Mouse (Mus musculus) neural tube, embryonic 14.5 days (tissue): Measurements from ENCODE around the gene Emg1. TPM values are rescaled to one million over a fixed set of nuclear protein-coding genes. Genes with fewer than 3 reads are reported as not detected.
"Not testable (repeated sequence)": the region's sequence is repeated elsewhere in the genome, so short reads cannot be mapped to it uniquely, and the experiment has no call there.

ENCODE experiments used
- ATAC-seq: fragments of 200-750 bp; cut with Nextera tagmentation; 2 replicates; pipeline ENCODE4 v1.8.0; 2017; ENCODE audit warnings: low read depth, mild to moderate bottlenecking, moderate TSS enrichment, moderate library complexity
- H3K27ac ChIP-seq: fragments of 300-500 bp; sonication (generic); 2 replicates; pipeline ENCODE4 v1.5.1; 2014; ENCODE audit warnings: low read depth, mild to moderate bottlenecking, control low read depth, low read length, moderate library complexity, mixed read lengths
- H3K27me3 ChIP-seq: fragments of 300-500 bp; sonication (generic); 2 replicates; pipeline ENCODE4 v1.6.1; 2014; ENCODE audit warnings: low read length; ENCODE audit not compliant: control insufficient read depth, insufficient read depth
- H3K36me3 ChIP-seq: fragments of 300-500 bp; sonication (generic); 2 replicates; pipeline ENCODE4 v1.6.1; 2014; ENCODE audit warnings: low read length, mixed read lengths; ENCODE audit not compliant: control insufficient read depth, insufficient read depth
- H3K4me1 ChIP-seq: fragments of 300-500 bp; sonication (generic); 2 replicates; pipeline ENCODE4 v1.6.1; 2014; ENCODE audit warnings: low read length; ENCODE audit not compliant: control insufficient read depth, insufficient read depth
- H3K4me2 ChIP-seq: fragments of 300-500 bp; sonication (generic); 2 replicates; pipeline ENCODE4 v1.6.1; 2014; ENCODE audit warnings: mild to moderate bottlenecking, low read depth, low read length, control low read depth
- H3K4me3 ChIP-seq: fragments of 300-500 bp; sonication (generic); 2 replicates; pipeline ENCODE4 v1.5.1; 2014; ENCODE audit warnings: low read depth, low read length, control low read depth, mixed read lengths
- H3K9ac ChIP-seq: fragments of 300-500 bp; sonication (generic); replicated peaks from 2 replicates; pipeline ENCODE4 v1.6.1; 2014; ENCODE audit warnings: low read depth, mild to moderate bottlenecking, control low read depth, low read length, mixed read lengths
- H3K9me3 ChIP-seq: fragments of 300-500 bp; sonication (generic); 2 replicates; pipeline ENCODE4 v1.6.1; 2016; ENCODE audit warnings: low read length; ENCODE audit not compliant: control insufficient read depth
- WGBS: fragments of 180-500 bp; shearing (Covaris S2); extraction: QIAGEN DNeasy Blood & Tissue Kit; methylation state at CpG from one replicate; pipeline ENCODE4 v1.1.7; 2014; 5-methylcytosine and 5-hydroxymethylcytosine counted together
- polyA plus RNA-seq: library from polyadenylated mRNA; unstranded; fragments of >200 nt; fragmentation: Nextera tagmentation; extraction: Ambion mirVana; gene quantifications from 2 replicates; pipeline ENCODE4 v1.2.1, GENCODE M21; 2014

Emg1 gene
- polyA plus RNA-seq, 1 experiment from 2014 or later = 94.2 TPM

- Histone ChIP-seq H3K27me3 (no peaks in the 10 kb centered on the region), H3K36me3 (no peaks in the 10 kb centered on the region), H3K9ac (no peak overlapping the region), H3K4me3 (no peak overlapping the region), H3K9me3 (no peaks in the 10 kb centered on the region), H3K4me1 (peaks cover 3% of the 10 kb centered on the region; the same call in 1 of the 2 replicates), H3K27ac (no peak overlapping the region), H3K4me2 (no peak overlapping the region)
- ATAC-seq = no peak
- WGBS = 83% methylated on average over 15 of the region's 15 CpGs
Observed at GRCm38 (mm10) chr6:124693243-124693981, 18.6 kb downstream of the Emg1 start.

- H3K9ac ChIP-seq = no peak overlapping the region
- ATAC-seq = no peak
- no peaks in the 10 kb centered on the region for H3K36me3 ChIP-seq
- no peaks in the 10 kb centered on the region for H3K27me3 ChIP-seq
- H3K4me2 ChIP-seq = no peak overlapping the region
- H3K9me3 ChIP-seq = no peaks in the 10 kb centered on the region
- WGBS = 98% methylated on average over 3 of the region's 3 CpGs
- H3K27ac ChIP-seq = no peak overlapping the region
- H3K4me3 ChIP-seq = no peak overlapping the region
- peaks cover 3% of the 10 kb centered on the region; the same call in 1 of the 2 replicates for H3K4me1 ChIP-seq
Observed at GRCm38 (mm10) chr6:124690517-124690916, 21.5 kb downstream of the Emg1 start.

DNA sequence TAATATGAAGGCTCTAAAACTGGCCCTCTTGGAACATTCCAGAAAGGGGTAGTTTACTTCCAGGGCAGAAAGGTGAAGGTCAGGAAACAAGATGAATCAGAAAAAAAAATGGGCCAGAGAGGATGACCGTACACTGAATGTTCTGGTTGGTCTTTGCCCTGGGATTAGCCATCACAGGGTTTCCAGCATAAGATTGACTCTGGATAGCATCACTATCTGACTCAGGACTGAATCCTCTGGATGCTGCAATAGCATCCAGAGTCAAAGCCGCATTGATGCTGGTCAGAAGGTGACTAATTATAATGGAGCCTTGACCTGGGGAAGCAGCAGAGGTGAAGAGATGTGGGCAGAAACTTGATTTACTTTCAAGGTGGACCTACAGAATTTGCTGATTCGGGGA is 23.0 kb downstream of the Emg1 start:
- H3K36me3 ChIP-seq = no peaks in the 10 kb centered on the region
- 98% methylated on average over 3 of the region's 3 CpGs for WGBS
- no peak overlapping the region for H3K4me2 ChIP-seq
- no peaks in the 10 kb centered on the region for H3K27me3 ChIP-seq
- no peak overlapping the region for H3K9ac ChIP-seq
- no peak for ATAC-seq
- no peak overlapping the region for H3K27ac ChIP-seq
- no peaks in the 10 kb centered on the region for H3K9me3 ChIP-seq
- peaks cover 2% of the 10 kb centered on the region; the same call in 1 of the 2 replicates for H3K4me1 ChIP-seq
- H3K4me3 ChIP-seq = no peak overlapping the region

GRCm38 (mm10) chr6:124688151-124688758 is 23.7 kb downstream of the Emg1 start:
- no peaks in the 10 kb centered on the region for H3K36me3 ChIP-seq
- no peaks in the 10 kb centered on the region for H3K9me3 ChIP-seq
- no peak for ATAC-seq
- H3K27ac ChIP-seq = no peak overlapping the region
- no peak overlapping the region for H3K4me2 ChIP-seq
- H3K4me3 ChIP-seq = no peak overlapping the region
- no peaks in the 10 kb centered on the region for H3K27me3 ChIP-seq
- WGBS = 87% methylated on average over 8 of the region's 8 CpGs
- H3K4me1 ChIP-seq = no peaks in the 10 kb centered on the region
- no peak overlapping the region for H3K9ac ChIP-seq

DNA sequence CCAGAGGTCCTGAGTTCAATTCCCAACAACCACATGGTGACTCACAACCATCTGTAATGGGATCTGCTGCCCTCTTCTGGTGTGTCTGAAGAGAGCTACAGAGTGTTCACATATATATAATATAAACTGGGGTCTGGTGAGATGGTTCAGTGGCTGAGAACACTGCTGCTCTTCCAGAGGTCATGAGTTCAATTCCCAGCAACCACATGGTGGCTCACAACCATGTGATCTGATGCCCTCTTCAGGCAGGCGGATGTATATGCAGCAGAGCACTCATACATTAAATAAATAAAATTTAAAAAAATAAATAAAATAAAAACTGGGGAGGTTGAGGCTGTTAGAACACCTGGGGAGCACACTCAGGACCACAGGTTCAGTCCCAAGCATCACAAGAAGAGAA is 25.3 kb downstream of the Emg1 start:
- H3K27ac ChIP-seq = not testable (repeated sequence)

GRCm38 (mm10) chr6:124685606-124686386 is 26.2 kb downstream of the Emg1 start:
- H3K4me1 ChIP-seq = no peaks in the 10 kb centered on the region
- no peak overlapping the region for H3K9ac ChIP-seq
- 78% methylated on average over 12 of the region's 12 CpGs for WGBS
- H3K4me2 ChIP-seq = no peak overlapping the region
- no peaks in the 10 kb centered on the region for H3K36me3 ChIP-seq
- H3K27ac ChIP-seq = no peak overlapping the region
- H3K9me3 ChIP-seq = no peaks in the 10 kb centered on the region
- no peaks in the 10 kb centered on the region for H3K27me3 ChIP-seq
- H3K4me3 ChIP-seq = no peak overlapping the region
- ATAC-seq = no peak

More for the DNA sequence above, 25.3 kb downstream of the Emg1 start:
- not testable (repeated sequence) for H3K27me3 ChIP-seq, H3K9ac ChIP-seq, H3K36me3 ChIP-seq, H3K4me2 ChIP-seq, H3K4me3 ChIP-seq, ATAC-seq, H3K9me3 ChIP-seq, H3K4me1 ChIP-seq
- WGBS = 93% methylated on average over 1 of the region's 1 CpGs

DNA sequence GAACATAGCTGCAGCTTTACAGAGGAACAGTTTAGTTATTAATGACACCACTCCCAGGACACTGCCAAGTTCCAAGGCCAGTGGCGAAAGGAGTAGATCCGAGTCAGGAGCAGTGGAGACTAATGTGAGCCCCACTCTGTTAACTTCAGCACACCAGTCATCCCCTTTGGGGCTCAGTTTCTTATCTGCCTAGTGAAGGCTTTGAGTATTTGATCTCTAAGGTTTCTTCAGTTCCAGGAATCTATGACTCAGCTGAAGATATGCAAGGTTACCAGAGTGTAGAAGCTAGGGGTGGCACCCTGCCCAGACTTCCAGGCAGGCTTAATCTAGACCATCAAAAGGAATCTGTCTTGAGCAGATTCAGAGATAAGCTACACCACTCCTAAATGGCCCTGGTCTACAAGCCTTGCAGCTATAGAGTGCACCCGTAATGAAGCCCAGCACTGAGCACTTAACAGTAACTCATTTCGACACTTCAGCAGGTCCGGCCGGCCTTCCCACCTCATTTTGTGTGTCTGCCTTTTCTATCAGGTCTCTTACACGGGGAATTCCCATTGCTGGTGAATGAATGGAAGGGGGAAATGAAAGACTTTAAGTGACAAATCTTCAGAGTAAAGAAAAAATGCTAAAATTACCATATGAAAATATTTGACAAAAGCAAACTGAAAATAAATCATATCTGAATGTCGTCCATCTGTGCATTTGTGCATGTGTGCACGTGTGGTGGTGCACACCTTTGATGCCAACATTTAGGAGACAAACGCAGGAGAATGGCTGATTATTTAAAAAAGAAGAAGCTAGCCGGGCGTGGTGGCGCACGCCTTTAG is 28.2 kb downstream of the Emg1 start:
- Histone ChIP-seq H3K4me3 (no peak overlapping the region), H3K36me3 (no peaks in the 10 kb centered on the region), H3K27ac (no peak overlapping the region), H3K27me3 (no peaks in the 10 kb centered on the region), H3K4me1 (no peaks in the 10 kb centered on the region), H3K9ac (no peak overlapping the region), H3K4me2 (no peak overlapping the region), H3K9me3 (no peaks in the 10 kb centered on the region)
- 86% methylated on average over 14 of the region's 14 CpGs for WGBS
- ATAC-seq = no peak

DNA sequence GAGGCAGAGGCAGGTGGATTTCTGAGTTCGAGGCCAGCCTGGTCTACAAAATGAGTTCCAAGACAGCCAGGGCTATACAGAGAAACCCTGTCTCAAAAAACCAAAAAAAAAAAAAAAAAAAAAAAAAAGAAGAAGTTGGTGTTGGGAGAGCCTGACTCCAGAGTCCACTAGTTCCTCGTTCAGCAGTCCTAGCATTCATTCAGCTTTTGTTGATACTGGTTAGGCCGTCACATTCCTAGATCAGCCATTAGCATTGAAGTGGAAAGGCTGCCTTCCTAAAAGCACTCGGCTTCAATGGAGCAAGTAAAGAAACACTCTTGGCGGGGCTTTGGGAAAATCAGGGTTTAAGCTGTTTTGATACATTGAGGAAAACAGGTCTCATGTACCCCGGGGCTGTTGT is 29.7 kb downstream of the Emg1 start:
- ATAC-seq, H3K4me3 ChIP-seq, H3K4me2 ChIP-seq, H3K9me3 ChIP-seq, H3K9ac ChIP-seq, H3K36me3 ChIP-seq, H3K27me3 ChIP-seq, H3K27ac ChIP-seq, H3K4me1 ChIP-seq: not testable (repeated sequence)
- WGBS = 66% methylated on average over 6 of the region's 6 CpGs
